Comparison of ENCODE assay signal across 9 mouse cellular contexts in genomic region chr13:23500424-23501200, GRCm38 (mm10). TPM values are rescaled to one million over a fixed set of nuclear protein-coding genes. Genes with fewer than 3 reads are reported as not detected.
DNase-seq lines count a peak whose midpoint lies in the region; ATAC-seq lines count a peak whose summit lies in the region.
"Had no signal": no experiment of that assay in that cellular context is flagged by ENCODE, and none has a peak within 500 bp of the region (broad histone marks: within the 10 kb centered on the region; RNA-seq: fewer than 3 reads in every experiment).

No protein-coding gene starts in this region.

- H3K9ac ChIP-seq in forebrain, embryonic 13.5 days: no peak overlapping the region
- H3K9ac ChIP-seq in limb, embryonic 11.5 days (ENCODE audit: low read length): no peak overlapping the region
- H3K9ac ChIP-seq: neural tube, embryonic 12.5 days had no signal

- peak; percentile 68 for ATAC-seq in forebrain, embryonic 13.5 days
- peak; percentile 54; the same call in 1 of the 2 replicates for ATAC-seq in limb, embryonic 11.5 days (ENCODE audit: insufficient number of reproducible peaks, low FRiP score, low TSS enrichment, low read depth)

- WGBS in forebrain, embryonic 13.5 days: 1% methylated on average over 17 of the region's 17 CpGs
- 2% methylated on average over 17 of the region's 17 CpGs for WGBS in limb, embryonic 11.5 days

- H3K36me3 ChIP-seq in forebrain, embryonic 13.5 days (ENCODE audit: poor library complexity, severe bottlenecking): no peaks in the 10 kb centered on the region
- no peaks in the 10 kb centered on the region for H3K36me3 ChIP-seq in limb, embryonic 11.5 days (ENCODE audit: control insufficient read depth, insufficient read depth, low read length)
- H3K36me3 ChIP-seq: neural tube, embryonic 12.5 days had no signal

- peak; percentile 94 for DNase-seq in heart, adult 11 months
- no peak for DNase-seq in heart, postnatal 25 days (ENCODE audit: low spot score)
- DNase-seq in adrenal gland, postnatal 25 days: peak; percentile 47
- peak; percentile 89 for DNase-seq in hindlimb bud, embryonic 11.5 days (ENCODE audit: extremely low spot score, low read depth, low spot score)
- peak; percentile 91 for DNase-seq in limb, embryonic 11.5 days (ENCODE audit: low spot score)
- DNase-seq in naive thymus-derived CD4-positive, alpha-beta T cell, adult 2 months (ENCODE audit: low read depth): peak; percentile 73
- peak; percentile 84 for DNase-seq in thymus, postnatal 0 days (ENCODE audit: low spot score)

- intact Hi-C loops in heart, postnatal 25 days (cut with DNase I): no loop called here

- no peak overlapping the region for H3K4me3 ChIP-seq in forebrain, embryonic 13.5 days
- H3K4me3 ChIP-seq in limb, embryonic 11.5 days (ENCODE audit: low read depth, low read length): no peak overlapping the region; the same call in 1 of the 2 replicates
- H3K4me3 ChIP-seq: neural tube, embryonic 12.5 days had no signal

- no peaks in the 10 kb centered on the region for H3K27me3 ChIP-seq in forebrain, embryonic 13.5 days
- H3K27me3 ChIP-seq in limb, embryonic 11.5 days (ENCODE audit: control insufficient read depth, insufficient read depth, low read length): no peaks in the 10 kb centered on the region

- H3K9me3 ChIP-seq in forebrain, embryonic 13.5 days (replicated peaks): no peaks in the 10 kb centered on the region
- H3K9me3 ChIP-seq in limb, embryonic 11.5 days (ENCODE audit: control insufficient read depth, low read length): no peaks in the 10 kb centered on the region
- H3K9me3 ChIP-seq: neural tube, embryonic 12.5 days had no signal

- no peak overlapping the region for H3K4me2 ChIP-seq in forebrain, embryonic 13.5 days
- peak overlapping the region; percentile 25; the same call in 1 of the 2 replicates for H3K4me2 ChIP-seq in limb, embryonic 11.5 days (ENCODE audit: low read depth, severe bottlenecking)

- peaks cover 17% of the 10 kb centered on the region; the same call in 1 of the 2 replicates for H3K4me1 ChIP-seq in forebrain, embryonic 13.5 days
- peaks cover 8% of the 10 kb centered on the region; the same call in 1 of the 2 replicates for H3K4me1 ChIP-seq in limb, embryonic 11.5 days (ENCODE audit: control insufficient read depth, insufficient read depth, low read length)

- no peak overlapping the region for H3K27ac ChIP-seq in forebrain, embryonic 13.5 days
- no peak overlapping the region for H3K27ac ChIP-seq in limb, embryonic 11.5 days (replicated peaks; ENCODE audit: low read depth, low read length)
- H3K27ac ChIP-seq: neural tube, embryonic 12.5 days had no signal

RNA-seq across cellular contexts. Expression of gene Btn2a2, which starts 12.0 kb away (rescaled TPM):
- not detected for total RNA-seq in heart, postnatal 25 days (2021)
- not detected in 2 replicates for total RNA-seq in adrenal gland, postnatal 25 days (2021)
- polyA plus RNA-seq in forebrain, embryonic 13.5 days (2015; fragmentation: Nextera tagmentation; extraction: Ambion mirVana): 0.08 and 0.21 TPM in 2 replicates
- polyA plus RNA-seq in limb, embryonic 11.5 days (2014; fragmentation: Nextera tagmentation; extraction: Ambion mirVana): 1.3 and 2.2 TPM in 2 replicates
- polyA plus RNA-seq in thymus, postnatal 0 days (2015; fragmentation: Nextera tagmentation; extraction: Ambion mirVana): 0.65 and 0.85 TPM in 2 replicates

RNA-seq across cellular contexts. Expression of gene Hist1h4h, which starts 30.2 kb away (rescaled TPM):
- total RNA-seq in heart, postnatal 25 days (2021): 100 to 1,000 TPM; 272 to 334 TPM
- 474 and 516 TPM in 2 replicates for total RNA-seq in adrenal gland, postnatal 25 days (2021)
- 5.2 and 6.4 TPM in 2 replicates for polyA plus RNA-seq in forebrain, embryonic 13.5 days (2015; fragmentation: Nextera tagmentation; extraction: Ambion mirVana)
- 4.0 and 5.6 TPM in 2 replicates for polyA plus RNA-seq in limb, embryonic 11.5 days (2014; fragmentation: Nextera tagmentation; extraction: Ambion mirVana)
- polyA plus RNA-seq in thymus, postnatal 0 days (2015; fragmentation: Nextera tagmentation; extraction: Ambion mirVana): 24.2 and 31.5 TPM in 2 replicates

RNA-seq across cellular contexts. Expression of gene Hist1h2af, which starts 33.1 kb away (rescaled TPM):
- 10 to 100 TPM; 13.7 to 25.9 TPM for total RNA-seq in heart, postnatal 25 days (2021)
- total RNA-seq in adrenal gland, postnatal 25 days (2021): 63.3 and 106 TPM in 2 replicates
- 9.5 and 10.0 TPM in 2 replicates for polyA plus RNA-seq in forebrain, embryonic 13.5 days (2015; fragmentation: Nextera tagmentation; extraction: Ambion mirVana)
- polyA plus RNA-seq in limb, embryonic 11.5 days (2014; fragmentation: Nextera tagmentation; extraction: Ambion mirVana): 5.1 and 7.9 TPM in 2 replicates
- 32.3 and 49.5 TPM in 2 replicates for polyA plus RNA-seq in thymus, postnatal 0 days (2015; fragmentation: Nextera tagmentation; extraction: Ambion mirVana)

RNA-seq across cellular contexts. Expression of gene Hist1h3g, which starts 34.6 kb away (rescaled TPM):
- 1 to 10 TPM; 3.4 to 4.1 TPM for total RNA-seq in heart, postnatal 25 days (2021)
- total RNA-seq in adrenal gland, postnatal 25 days (2021): 24.0 and 39.4 TPM in 2 replicates
- 10.0 and 11.6 TPM in 2 replicates for polyA plus RNA-seq in forebrain, embryonic 13.5 days (2015; fragmentation: Nextera tagmentation; extraction: Ambion mirVana)
- polyA plus RNA-seq in limb, embryonic 11.5 days (2014; fragmentation: Nextera tagmentation; extraction: Ambion mirVana): 7.0 and 9.4 TPM in 2 replicates
- 27.6 and 43.7 TPM in 2 replicates for polyA plus RNA-seq in thymus, postnatal 0 days (2015; fragmentation: Nextera tagmentation; extraction: Ambion mirVana)

RNA-seq across cellular contexts. Expression of gene Btn1a1, which starts 34.9 kb away (rescaled TPM):
- not detected for total RNA-seq in heart, postnatal 25 days (2021)
- not detected in 2 replicates for total RNA-seq in adrenal gland, postnatal 25 days (2021)
- not detected in 2 replicates for polyA plus RNA-seq in forebrain, embryonic 13.5 days (2015; fragmentation: Nextera tagmentation; extraction: Ambion mirVana)
- not detected in 2 replicates for polyA plus RNA-seq in limb, embryonic 11.5 days (2014; fragmentation: Nextera tagmentation; extraction: Ambion mirVana)
- 0.17 and 0.27 TPM in 2 replicates for polyA plus RNA-seq in thymus, postnatal 0 days (2015; fragmentation: Nextera tagmentation; extraction: Ambion mirVana)
- polyA plus RNA-seq: neural tube, embryonic 12.5 days had no signal
